Mouse (Mus musculus) layer of hippocampus, adult 9-10 months (tissue): ENCODE data around the gene Nosip.

Experiments
- DNase-seq: peaks from one replicate; pipeline ENCODE4 v3.0.0; 2022; ENCODE audit warnings: low spot score

The Nosip gene

GRCm38 (mm10) chr7:45035631-45036030 is 26.6 kb upstream of the Nosip start:
- DNase-seq, result no peak

- DNase-seq, result no peak
These were observed 25.5 kb upstream of the Nosip start for GRCm38 (mm10) chr7:45036702-45037101.

GRCm38 (mm10) chr7:45037720-45038361 is 24.4 kb upstream of the Nosip start:
- DNase-seq, result no peak

GRCm38 (mm10) chr7:45038411-45038810 is 23.8 kb upstream of the Nosip start:
- no peak for DNase-seq

- DNase-seq, result no peak
These were observed 21.4 kb upstream of the Nosip start for GRCm38 (mm10) chr7:45040851-45041250.

GRCm38 (mm10) chr7:45043307-45043706 is 18.9 kb upstream of the Nosip start:
- DNase-seq, result no peak

- no peak for DNase-seq
These were observed 16.5 kb upstream of the Nosip start for GRCm38 (mm10) chr7:45045741-45046140.

GRCm38 (mm10) chr7:45046853-45047350 is 15.3 kb upstream of the Nosip start:
- no peak for DNase-seq

DNA sequence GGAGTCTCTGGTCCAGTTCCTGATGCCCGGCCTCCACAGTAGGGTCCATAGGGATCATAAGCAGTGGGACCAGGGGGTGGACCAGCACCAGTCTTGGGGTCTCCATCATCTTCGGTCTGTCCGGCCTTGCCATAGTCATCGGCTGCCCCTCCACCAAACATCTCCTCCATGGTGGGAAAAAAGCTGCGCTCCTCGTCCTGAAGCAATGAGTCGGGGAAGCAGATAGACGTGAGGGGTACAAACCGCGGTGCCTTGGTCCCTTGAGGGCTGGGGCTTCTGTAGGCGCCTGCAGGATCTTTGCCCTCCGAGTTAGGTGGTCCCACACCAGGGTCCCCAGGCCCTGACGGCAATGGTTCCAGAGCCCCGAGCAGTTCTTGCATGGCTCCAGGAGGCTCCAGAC is 14.7 kb upstream of the Nosip start:
- no peak for DNase-seq

- no peak for DNase-seq
These were observed 14.0 kb upstream of the Nosip start for GRCm38 (mm10) chr7:45048001-45048890.

DNA sequence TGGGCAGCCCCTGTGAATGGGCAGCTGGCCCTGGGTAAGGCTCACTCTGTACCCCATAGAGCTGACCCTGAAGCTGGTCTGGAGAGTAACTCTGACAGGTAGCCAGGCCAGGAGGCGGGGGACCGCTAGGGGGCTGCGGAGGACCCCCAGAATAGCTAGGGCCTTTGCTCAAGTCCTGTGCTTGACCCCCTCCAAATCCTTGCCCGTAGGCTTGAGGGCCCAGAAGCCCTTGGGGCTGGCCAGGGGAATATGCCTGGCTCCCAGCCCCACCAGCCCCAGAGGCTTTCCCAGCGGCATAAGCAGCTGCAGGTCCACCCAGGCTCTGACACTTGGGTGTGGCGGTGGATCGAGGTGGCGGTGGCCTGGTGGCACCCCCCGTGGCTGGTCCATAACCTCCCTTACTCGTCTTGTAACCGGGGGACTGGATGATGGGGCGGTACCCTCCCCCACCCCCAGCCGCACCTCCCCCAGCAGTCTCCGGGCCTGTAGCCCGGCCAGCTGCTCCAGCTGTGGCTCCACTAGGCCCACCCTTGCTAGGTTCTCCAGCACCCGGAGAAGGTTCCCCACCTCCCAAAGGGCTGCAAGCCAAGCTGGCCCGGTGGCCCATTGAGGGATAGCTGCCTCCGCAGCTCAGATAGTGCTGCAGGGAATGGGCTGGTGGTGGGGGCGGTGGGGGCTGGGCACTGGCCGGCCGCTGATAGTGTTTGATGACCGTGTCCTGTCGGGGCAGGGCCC is 13.1 kb upstream of the Nosip start:
- no peak for DNase-seq

- DNase-seq, result no peak
These were observed 11.2 kb upstream of the Nosip start for GRCm38 (mm10) chr7:45050945-45051600.

GRCm38 (mm10) chr7:45051601-45051974 is 10.6 kb upstream of the Nosip start:
- DNase-seq, result no peak

DNA sequence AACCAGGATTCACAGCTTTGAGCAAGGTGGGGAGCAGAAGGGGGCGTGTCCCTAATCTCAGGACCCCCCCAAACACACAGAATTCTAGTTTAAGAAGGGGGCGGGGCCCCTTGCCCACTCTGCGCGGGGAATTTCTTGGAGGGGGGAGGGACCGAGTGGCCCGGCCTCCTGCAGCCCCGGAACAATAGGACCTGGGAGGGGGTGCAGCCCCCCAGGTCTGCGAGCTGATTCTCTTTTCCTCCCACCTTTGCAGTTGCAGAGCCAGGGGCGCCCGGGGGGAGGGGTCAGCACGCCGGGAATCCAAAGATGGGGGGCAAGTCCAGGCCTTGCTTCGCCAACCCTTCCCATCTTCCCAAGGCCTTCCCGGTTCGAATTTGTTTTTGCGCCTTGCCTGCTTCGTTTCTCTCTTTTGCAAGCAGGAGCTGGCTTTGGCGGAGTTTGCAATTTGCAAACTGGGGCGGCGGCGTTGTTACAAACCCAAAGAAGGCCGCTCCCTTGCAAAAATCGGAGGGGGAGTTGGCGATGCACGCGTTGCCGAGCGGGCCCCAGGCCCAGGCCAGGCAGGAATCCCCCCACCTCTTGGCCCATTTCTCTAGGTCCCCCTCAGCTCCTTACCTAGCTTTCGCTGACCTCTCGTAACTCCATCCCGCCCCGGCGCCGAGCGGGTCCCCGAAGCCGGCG is 9.9 kb upstream of the Nosip start:
- no peak for DNase-seq

GRCm38 (mm10) chr7:45052862-45053116 is 9.4 kb upstream of the Nosip start, which contains the start of gene Prr12:
Prr12 (minus strand) TSS chr7:45052881.
- DNase-seq, result no peak

- DNase-seq, result no peak
These were observed 8.9 kb upstream of the Nosip start for GRCm38 (mm10) chr7:45053117-45053930.

DNA sequence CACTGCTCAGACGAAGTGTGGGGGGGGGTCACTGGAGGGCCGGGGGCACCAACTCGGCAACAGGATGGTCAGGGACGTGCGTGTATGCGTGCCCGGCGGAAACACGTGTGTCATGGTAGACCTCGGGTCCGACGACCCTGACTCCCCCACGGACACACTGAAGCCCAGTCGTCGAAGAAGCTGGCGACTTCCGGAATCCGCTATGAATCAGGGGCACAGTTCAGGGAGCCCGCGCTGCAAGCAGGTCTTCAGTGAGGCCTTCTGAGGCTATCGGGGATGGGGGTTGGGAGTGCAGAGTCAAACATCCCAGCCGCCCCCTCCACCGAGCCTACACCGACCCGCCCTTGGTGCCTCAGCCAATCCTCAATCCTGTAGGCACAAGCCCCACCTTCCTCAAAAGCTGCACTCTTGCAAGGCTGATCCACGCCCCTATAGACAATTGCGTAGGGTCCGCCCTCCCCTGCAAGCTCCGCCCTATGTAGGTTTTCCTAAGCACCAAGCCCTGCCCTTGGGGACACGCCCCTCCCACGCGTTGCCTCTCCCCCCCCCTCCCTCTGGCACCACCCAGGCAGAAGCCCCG is 8.2 kb upstream of the Nosip start:
- peak; percentile 91 for DNase-seq

- no peak for DNase-seq
These were observed 5.8 kb upstream of the Nosip start for GRCm38 (mm10) chr7:45056329-45056971.

DNA sequence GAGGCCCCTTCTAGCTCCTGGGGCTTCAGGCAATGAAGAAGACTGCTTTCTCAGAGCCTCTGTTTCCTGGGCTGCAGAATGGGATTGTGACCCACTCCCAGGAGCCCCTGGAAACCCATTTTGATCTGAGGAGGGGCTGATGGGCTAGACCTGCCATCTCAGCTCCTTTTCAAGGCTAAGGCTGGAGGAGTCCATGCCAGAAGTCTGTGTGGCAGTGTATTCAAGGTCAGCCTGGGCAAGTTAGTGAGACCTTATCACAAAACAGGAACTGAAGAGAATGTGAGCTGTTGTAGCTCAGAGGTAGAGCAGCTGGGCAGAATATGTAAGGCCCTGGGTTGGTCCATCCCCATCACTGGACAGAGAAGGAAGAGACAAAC is 5.3 kb upstream of the Nosip start:
- no peak for DNase-seq
